Mouse (Mus musculus): ENCODE data around the gene Tmem174. TPM values are rescaled to one million over a fixed set of nuclear protein-coding genes. Genes with fewer than 3 reads are reported as not detected.

The Tmem174 gene
- polyA plus RNA-seq, 1 experiment from 2014 or later: not detected

- no peaks in the 10 kb centered on the region for H3K36me3 ChIP-seq (ENCODE audit: control insufficient read depth, insufficient read depth, low read length)
- H3K27me3 ChIP-seq (ENCODE audit: control insufficient read depth, insufficient read depth, low read length): no peaks in the 10 kb centered on the region
- H3K9me3 ChIP-seq (ENCODE audit: control insufficient read depth, low read length): no peaks in the 10 kb centered on the region
- ATAC-seq (ENCODE audit: insufficient number of reproducible peaks, insufficient read depth, low FRiP score, low read depth): no peak
- no peak overlapping the region for H3K4me3 ChIP-seq (ENCODE audit: control insufficient read depth in 1 of 2, insufficient read depth in 1 of 2, low read depth in 1 of 2, low read length in 2 of 2)
- peaks cover 8 to 14% of the 10 kb centered on the region in 2 experiments for H3K4me1 ChIP-seq (ENCODE audit: control insufficient read depth in 2 of 2, insufficient read depth in 2 of 2, low read length in 2 of 2)
- no peak overlapping the region for H3K9ac ChIP-seq (ENCODE audit: low read length)
- H3K4me2 ChIP-seq (ENCODE audit: low read length): no peak overlapping the region
- no peak overlapping the region for H3K27ac ChIP-seq (replicated peaks in 1 of 2; ENCODE audit: control insufficient read depth in 1 of 2, insufficient read depth in 1 of 2, low read depth in 2 of 2, low read length in 2 of 2)
- WGBS: 48% methylated on average over 2 of the region's 2 CpGs
These were observed 15.0 kb upstream of the Tmem174 start for GRCm38 (mm10) chr13:98652194-98652593.

DNA sequence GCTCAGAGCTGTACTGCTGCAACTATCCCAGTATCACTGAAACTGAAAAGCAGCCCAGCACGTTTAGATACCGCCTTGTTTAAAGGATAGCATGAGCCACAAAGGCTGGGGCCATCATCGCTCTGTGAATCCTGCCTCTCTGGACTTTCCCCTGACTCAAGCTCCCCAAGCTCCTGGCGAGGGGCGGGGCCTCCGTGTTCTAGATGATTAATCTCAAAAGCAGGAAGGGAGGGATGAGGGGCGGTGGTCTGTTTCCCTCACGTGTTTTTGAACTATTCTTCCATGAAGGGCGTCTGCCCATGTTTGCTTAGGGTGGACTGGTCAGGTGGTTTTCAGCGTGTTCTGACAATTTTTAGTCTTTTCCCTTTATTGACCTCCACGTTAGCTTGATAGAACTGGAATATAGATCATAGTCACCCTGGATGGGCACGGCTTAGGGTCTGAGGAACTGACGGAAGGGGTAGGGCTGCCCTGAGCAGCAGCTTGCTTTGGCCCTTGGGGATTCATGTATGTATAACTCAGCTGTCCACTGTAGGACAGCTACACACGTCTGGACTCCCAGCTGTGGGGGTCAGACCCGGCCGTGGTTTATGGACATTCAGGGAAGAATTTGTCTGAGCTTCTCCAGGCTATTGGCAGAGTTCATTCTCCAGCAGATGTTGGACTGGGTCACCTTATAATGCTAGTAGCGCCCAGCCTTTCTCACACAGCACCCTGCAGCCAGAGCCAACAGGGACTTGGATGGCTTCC is 14.2 kb upstream of the Tmem174 start:
- no peak for ATAC-seq (ENCODE audit: insufficient number of reproducible peaks, insufficient read depth, low FRiP score, low read depth)
- no peak overlapping the region for H3K4me2 ChIP-seq (ENCODE audit: low read length)
- no peak overlapping the region for H3K4me3 ChIP-seq (ENCODE audit: control insufficient read depth in 1 of 2, insufficient read depth in 1 of 2, low read depth in 1 of 2, low read length in 2 of 2)
- H3K9ac ChIP-seq (ENCODE audit: low read length): no peak overlapping the region
- H3K27ac ChIP-seq (replicated peaks in 1 of 2; ENCODE audit: control insufficient read depth in 1 of 2, insufficient read depth in 1 of 2, low read depth in 2 of 2, low read length in 2 of 2): no peak overlapping the region
- no peaks in the 10 kb centered on the region for H3K27me3 ChIP-seq (ENCODE audit: control insufficient read depth, insufficient read depth, low read length)
- no peaks in the 10 kb centered on the region for H3K9me3 ChIP-seq (ENCODE audit: control insufficient read depth, low read length)
- no peaks in the 10 kb centered on the region for H3K36me3 ChIP-seq (ENCODE audit: control insufficient read depth, insufficient read depth, low read length)
- H3K4me1 ChIP-seq (ENCODE audit: control insufficient read depth in 2 of 2, insufficient read depth in 2 of 2, low read length in 2 of 2): peaks cover 8 to 14% of the 10 kb centered on the region in 2 experiments
- 68% methylated on average over 17 of the region's 17 CpGs for WGBS

DNA sequence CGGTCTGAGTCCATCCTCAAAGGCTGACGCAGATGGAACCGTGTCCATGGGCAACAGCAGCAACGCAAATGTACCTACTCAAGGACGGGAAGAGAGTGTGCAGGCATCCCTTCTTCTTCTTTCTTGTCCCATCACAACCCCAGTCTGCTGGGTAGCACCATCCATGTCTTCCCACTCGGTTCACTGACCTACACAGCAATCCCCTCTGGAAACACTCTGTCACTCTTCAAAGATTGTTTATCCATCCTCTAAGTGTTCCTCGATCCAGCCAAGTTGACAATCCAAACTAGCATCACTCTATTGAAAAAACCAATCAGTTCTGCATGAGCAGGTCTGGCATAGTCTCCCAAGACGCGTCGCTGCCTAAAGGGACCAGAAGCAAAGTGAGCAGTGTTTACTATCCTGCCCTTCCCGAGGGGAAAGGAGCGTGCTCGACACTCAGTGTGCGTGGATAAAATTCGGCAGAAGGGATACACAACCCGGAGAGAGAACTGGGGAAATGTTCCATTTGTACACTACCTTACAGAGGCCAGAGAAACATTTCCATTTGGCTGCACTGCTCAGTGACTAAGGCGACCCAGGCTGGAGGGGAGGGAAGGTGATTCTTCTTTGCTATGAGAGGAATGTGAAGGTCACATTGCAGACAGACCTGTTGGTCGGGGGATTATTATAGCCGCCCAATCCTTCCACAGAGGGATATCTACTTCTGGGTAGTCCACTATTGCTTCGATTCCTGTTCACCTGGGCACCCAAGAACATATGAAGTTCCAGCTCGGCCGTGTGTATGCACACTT is 10.8 kb upstream of the Tmem174 start:
- no peaks in the 10 kb centered on the region for H3K27me3 ChIP-seq (ENCODE audit: control insufficient read depth, insufficient read depth, low read length)
- no peaks in the 10 kb centered on the region for H3K36me3 ChIP-seq (ENCODE audit: control insufficient read depth, insufficient read depth, low read length)
- WGBS: 77% methylated on average over 22 of the region's 22 CpGs
- H3K9me3 ChIP-seq (ENCODE audit: control insufficient read depth, low read length): no peaks in the 10 kb centered on the region; the same call in 1 of the 2 replicates
- peaks cover 7 to 14% of the 10 kb centered on the region in 2 experiments for H3K4me1 ChIP-seq (ENCODE audit: control insufficient read depth in 2 of 2, insufficient read depth in 2 of 2, low read length in 2 of 2)
- no peak for ATAC-seq (ENCODE audit: insufficient number of reproducible peaks, insufficient read depth, low FRiP score, low read depth)
- no peak overlapping the region for H3K27ac ChIP-seq (replicated peaks in 1 of 2; ENCODE audit: control insufficient read depth in 1 of 2, insufficient read depth in 1 of 2, low read depth in 2 of 2, low read length in 2 of 2)
- H3K9ac ChIP-seq (ENCODE audit: low read length): no peak overlapping the region
- no peak overlapping the region for H3K4me2 ChIP-seq (ENCODE audit: low read length)
- H3K4me3 ChIP-seq (ENCODE audit: control insufficient read depth in 1 of 2, insufficient read depth in 1 of 2, low read depth in 1 of 2, low read length in 2 of 2): no peak overlapping the region

DNA sequence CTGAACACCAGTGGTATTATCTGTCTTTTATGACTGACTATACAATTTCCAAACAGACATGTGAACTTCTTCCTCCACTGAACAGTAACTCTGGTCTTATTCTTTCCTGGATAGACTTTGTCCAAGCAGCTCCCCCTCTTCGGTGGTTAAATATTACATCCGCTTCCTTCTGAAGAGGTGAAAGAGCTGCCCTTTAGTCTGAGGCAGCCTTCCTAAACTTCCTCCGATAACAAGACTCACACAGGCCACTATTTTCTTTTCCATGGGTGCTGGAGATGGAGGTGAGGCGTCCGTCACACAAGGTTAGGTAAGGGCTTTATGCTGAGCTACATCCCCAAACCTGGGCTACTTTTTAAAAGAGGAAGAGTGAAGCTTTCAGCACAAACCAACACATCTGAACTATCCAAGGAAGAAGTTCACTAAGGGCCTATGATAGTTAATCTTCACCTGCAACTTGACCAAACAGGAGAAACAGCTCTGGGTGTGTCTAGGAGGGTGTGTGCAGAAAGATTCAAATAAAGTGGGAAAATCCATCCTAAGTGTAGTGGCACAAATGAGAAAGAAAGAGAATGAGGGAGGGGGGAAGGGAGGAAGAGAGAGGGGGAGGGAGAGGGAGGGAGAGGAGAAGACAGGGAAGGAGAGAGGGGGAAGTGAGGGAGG is 1.4 kb upstream of the Tmem174 start:
- Histone ChIP-seq H3K9ac (ENCODE audit: low read length) (no peak overlapping the region), H3K4me1 (ENCODE audit: control insufficient read depth in 2 of 2, insufficient read depth in 2 of 2, low read length in 2 of 2) (peaks cover 0 to 8% of the 10 kb centered on the region in 2 experiments; a peak in 1 of 4 replicates), H3K27me3 (ENCODE audit: control insufficient read depth, insufficient read depth, low read length) (no peaks in the 10 kb centered on the region), H3K4me3 (ENCODE audit: control insufficient read depth in 1 of 2, insufficient read depth in 1 of 2, low read depth in 1 of 2, low read length in 2 of 2) (no peak overlapping the region), H3K4me2 (ENCODE audit: low read length) (no peak overlapping the region), H3K27ac (replicated peaks in 1 of 2; ENCODE audit: control insufficient read depth in 1 of 2, insufficient read depth in 1 of 2, low read depth in 2 of 2, low read length in 2 of 2) (no peak overlapping the region), H3K9me3 (ENCODE audit: control insufficient read depth, low read length) (peaks cover 9% of the 10 kb centered on the region; the same call in 1 of the 2 replicates), H3K36me3 (ENCODE audit: control insufficient read depth, insufficient read depth, low read length) (no peaks in the 10 kb centered on the region)
- 82% methylated on average over 5 of the region's 5 CpGs for WGBS
- no peak for ATAC-seq (ENCODE audit: insufficient number of reproducible peaks, insufficient read depth, low FRiP score, low read depth)

DNA sequence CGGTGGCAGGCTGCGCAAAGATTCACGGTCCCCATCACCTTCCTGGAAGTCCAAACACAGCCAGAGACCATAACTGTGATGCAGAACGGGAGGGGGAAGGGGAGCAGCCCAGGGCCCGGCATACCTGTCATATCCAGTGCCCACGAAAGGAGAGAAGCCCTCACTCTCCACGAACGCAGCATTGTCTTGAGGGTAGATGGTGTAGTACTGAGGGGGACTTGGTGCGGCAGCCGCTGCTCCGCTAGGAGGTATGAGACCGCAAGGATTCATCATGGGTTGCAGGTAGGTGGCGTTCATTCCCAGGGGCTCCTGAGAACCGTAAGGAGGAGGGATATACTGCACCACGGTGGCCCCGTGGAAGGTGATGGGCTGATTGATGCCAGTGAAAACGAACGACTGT is 639 bp downstream of the Tmem174 start:
- ATAC-seq (ENCODE audit: insufficient number of reproducible peaks, insufficient read depth, low FRiP score, low read depth): no peak
- H3K4me1 ChIP-seq (ENCODE audit: control insufficient read depth in 2 of 2, insufficient read depth in 2 of 2, low read length in 2 of 2): peaks cover 0 to 8% of the 10 kb centered on the region in 2 experiments; a peak in 2 of 4 replicates
- H3K9ac ChIP-seq (ENCODE audit: low read length): no peak overlapping the region
- peak overlapping the region; percentile 52 for H3K4me2 ChIP-seq (ENCODE audit: low read length)
- H3K27me3 ChIP-seq (ENCODE audit: control insufficient read depth, insufficient read depth, low read length): no peaks in the 10 kb centered on the region
- H3K36me3 ChIP-seq (ENCODE audit: control insufficient read depth, insufficient read depth, low read length): no peaks in the 10 kb centered on the region
- peaks cover 9% of the 10 kb centered on the region; the same call in 1 of the 2 replicates for H3K9me3 ChIP-seq (ENCODE audit: control insufficient read depth, low read length)
- 47% methylated on average over 18 of the region's 18 CpGs for WGBS
- H3K27ac ChIP-seq (replicated peaks in 1 of 2; ENCODE audit: control insufficient read depth in 1 of 2, insufficient read depth in 1 of 2, low read depth in 2 of 2, low read length in 2 of 2): no peak overlapping the region
- H3K4me3 ChIP-seq (ENCODE audit: control insufficient read depth in 1 of 2, insufficient read depth in 1 of 2, low read depth in 1 of 2, low read length in 2 of 2): peak overlapping the region; percentile 18 to 23

DNA sequence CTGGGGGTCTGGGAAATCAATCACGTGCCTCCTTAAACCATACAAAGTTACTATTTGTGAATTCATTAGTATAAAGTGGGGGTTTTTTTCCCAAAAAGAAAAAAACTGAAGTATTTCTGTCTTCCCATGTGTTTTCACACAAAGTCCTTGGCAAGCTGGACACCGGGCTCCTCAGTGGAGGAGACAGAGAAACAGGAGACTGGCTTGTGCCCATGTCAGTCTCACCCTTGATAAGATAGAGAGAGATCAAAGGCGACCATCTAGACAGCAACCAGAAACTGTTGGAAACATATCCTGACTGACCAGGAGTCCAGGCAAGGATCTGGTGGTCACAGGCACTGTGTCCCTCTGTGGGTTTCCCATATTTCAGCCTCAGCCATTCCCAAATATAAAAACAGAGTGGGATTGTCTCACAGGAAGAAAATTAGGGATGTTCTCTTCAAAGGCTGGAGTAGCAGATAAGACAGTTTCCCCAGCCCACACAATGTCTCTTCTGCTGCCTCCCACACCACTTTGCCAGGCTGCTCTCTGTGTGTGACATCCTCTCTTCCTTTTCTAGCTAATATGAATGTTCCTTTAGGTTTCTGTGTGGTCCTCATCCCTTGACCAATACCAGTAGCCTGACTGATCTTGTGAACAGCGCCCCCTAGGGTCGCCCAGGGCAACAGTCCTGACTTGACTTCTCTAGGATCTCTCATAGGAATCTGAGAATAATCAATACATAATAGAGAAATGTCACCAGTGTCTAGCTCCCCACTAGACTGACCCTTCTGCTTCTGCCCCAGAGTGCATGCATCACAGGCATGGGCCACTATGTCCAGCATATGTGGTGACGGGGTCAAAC is 3.3 kb downstream of the Tmem174 start:
- no peak overlapping the region for H3K9ac ChIP-seq (ENCODE audit: low read length)
- no peak for ATAC-seq (ENCODE audit: insufficient number of reproducible peaks, insufficient read depth, low FRiP score, low read depth)
- H3K4me2 ChIP-seq (ENCODE audit: low read length): no peak overlapping the region
- 33% methylated on average over 6 of the region's 6 CpGs for WGBS
- no peak overlapping the region for H3K27ac ChIP-seq (replicated peaks in 1 of 2; ENCODE audit: control insufficient read depth in 1 of 2, insufficient read depth in 1 of 2, low read depth in 2 of 2, low read length in 2 of 2)
- no peaks in the 10 kb centered on the region for H3K27me3 ChIP-seq (ENCODE audit: control insufficient read depth, insufficient read depth, low read length)
- no peaks in the 10 kb centered on the region for H3K9me3 ChIP-seq (ENCODE audit: control insufficient read depth, low read length)
- no peak overlapping the region for H3K4me3 ChIP-seq (ENCODE audit: control insufficient read depth in 1 of 2, insufficient read depth in 1 of 2, low read depth in 1 of 2, low read length in 2 of 2)
- no peaks in the 10 kb centered on the region for H3K36me3 ChIP-seq (ENCODE audit: control insufficient read depth, insufficient read depth, low read length)
- peaks cover 0 to 8% of the 10 kb centered on the region in 2 experiments; a peak in 2 of 4 replicates for H3K4me1 ChIP-seq (ENCODE audit: control insufficient read depth in 2 of 2, insufficient read depth in 2 of 2, low read length in 2 of 2)
